Comparison of ENCODE assay signal across 8 mouse cellular contexts in genomic region chr14:54226911-54227811, GRCm38 (mm10). TPM values are rescaled to one million over a fixed set of nuclear protein-coding genes. Genes with fewer than 3 reads are reported as not detected.
DNase-seq lines count a peak whose midpoint lies in the region; ATAC-seq lines count a peak whose summit lies in the region.

No protein-coding gene starts in this region.

- peak; percentile 51 for DNase-seq in ovary, adult 18-20 months (ENCODE audit: low spot score)
- DNase-seq in ovary, postnatal 10 days (ENCODE audit: low spot score), result no peak
- DNase-seq in heart, adult 18-20 months, result peak; percentile 54 to 75
- peak; percentile 72 for DNase-seq in kidney, adult 9 months
- DNase-seq in lung, postnatal 10 days, result peak; percentile 82
- no peak for DNase-seq in cerebellum, postnatal 10 days
- DNase-seq in left cerebral cortex, adult 11 months (ENCODE audit: low spot score), result no peak

- H3K27me3 ChIP-seq in stomach, embryonic 15.5 days (replicated peaks), result no peaks in the 10 kb centered on the region

- peak; percentile 58 for ATAC-seq in stomach, embryonic 15.5 days (ENCODE audit: insufficient read depth, low FRiP score, low read depth)

- peak overlapping the region; percentile 31 for H3K27ac ChIP-seq in stomach, embryonic 15.5 days

- H3K9me3 ChIP-seq in stomach, embryonic 15.5 days, result no peaks in the 10 kb centered on the region

- H3K4me2 ChIP-seq in stomach, embryonic 15.5 days, result peak overlapping the region; percentile 57

- peaks cover 24% of the 10 kb centered on the region for H3K4me1 ChIP-seq in stomach, embryonic 15.5 days

- H3K9ac ChIP-seq in stomach, embryonic 15.5 days, result no peak overlapping the region

- peak overlapping the region; percentile 32 for H3K4me3 ChIP-seq in stomach, embryonic 15.5 days (replicated peaks)

- H3K36me3 ChIP-seq in stomach, embryonic 15.5 days, result no peaks in the 10 kb centered on the region

- 22% methylated on average over 16 of the region's 16 CpGs for WGBS in stomach, embryonic 15.5 days

RNA-seq across cellular contexts. Expression of gene Dad1, which starts 26.7 kb away (rescaled TPM):
- 100 to 1,000 TPM; 107 to 112 TPM for total RNA-seq in heart, adult 18-20 months (2021)
- 436 and 440 TPM in 2 replicates for polyA plus RNA-seq in stomach, embryonic 15.5 days (2015; fragmentation: Nextera tagmentation; extraction: Ambion mirVana)

RNA-seq across cellular contexts. Expression of gene Abhd4, which starts 26.8 kb away (rescaled TPM):
- total RNA-seq in heart, adult 18-20 months (2021), result 10 to 100 TPM; 38.2 to 43.4 TPM
- 43.1 and 44.1 TPM in 2 replicates for polyA plus RNA-seq in stomach, embryonic 15.5 days (2015; fragmentation: Nextera tagmentation; extraction: Ambion mirVana)

RNA-seq across cellular contexts. Expression of gene Olfr49, which starts 57.6 kb away (rescaled TPM):
- not detected for total RNA-seq in heart, adult 18-20 months (2021)
- polyA plus RNA-seq in stomach, embryonic 15.5 days (2015; fragmentation: Nextera tagmentation; extraction: Ambion mirVana), result not detected in 2 replicates

Comparison
In these comparisons a context has a peak if more than half of its experiments do, and no peak if none do; other contexts are left out.
1. DNase-seq: peak in ovary, adult 18-20 months (single experiment), heart, adult 18-20 months (2 of 2), kidney, adult 9 months (single experiment) and lung, postnatal 10 days (single experiment); none in ovary, postnatal 10 days (single experiment), cerebellum, postnatal 10 days (0 of 2) and left cerebral cortex, adult 11 months (single experiment).